Mouse (Mus musculus): Measurements from ENCODE around the gene Mkrn1. TPM values are rescaled to one million over a fixed set of nuclear protein-coding genes. Genes with fewer than 3 reads are reported as not detected.
"Not testable (repeated sequence)": the region's sequence is repeated elsewhere in the genome, so short reads cannot be mapped to it uniquely, and the experiment has no call there.

Gene Mkrn1
- polyA plus RNA-seq, 1 experiment from 2014 or later, result 83.4 TPM

- no peaks in the 10 kb centered on the region for H3K36me3 ChIP-seq
- ATAC-seq (ENCODE audit: extremely low read depth, insufficient number of reproducible peaks, low FRiP score, low TSS enrichment), result no peak
- H3K4me2 ChIP-seq, result no peak overlapping the region
- H3K27me3 ChIP-seq (replicated peaks), result peaks cover 14% of the 10 kb centered on the region
- 65% methylated on average over 4 of the region's 4 CpGs for WGBS
- no peak overlapping the region for H3K9ac ChIP-seq
- no peaks in the 10 kb centered on the region for H3K9me3 ChIP-seq
- peaks cover 8% of the 10 kb centered on the region; the same call in 1 of the 2 replicates for H3K4me1 ChIP-seq
- no peak overlapping the region for H3K4me3 ChIP-seq
- no peak overlapping the region for H3K27ac ChIP-seq (replicated peaks)
These were observed 7.2 kb upstream of the Mkrn1 start for GRCm38 (mm10) chr6:39427276-39428003.

- H3K9me3 ChIP-seq, result no peaks in the 10 kb centered on the region
- H3K27ac ChIP-seq (replicated peaks), result no peak overlapping the region
- WGBS, result 89% methylated on average over 4 of the region's 4 CpGs
- H3K9ac ChIP-seq, result no peak overlapping the region
- peaks cover 22% of the 10 kb centered on the region for H3K27me3 ChIP-seq (replicated peaks)
- H3K36me3 ChIP-seq, result no peaks in the 10 kb centered on the region
- H3K4me3 ChIP-seq, result no peak overlapping the region
- ATAC-seq (ENCODE audit: extremely low read depth, insufficient number of reproducible peaks, low FRiP score, low TSS enrichment), result no peak
- peaks cover 8% of the 10 kb centered on the region; the same call in 1 of the 2 replicates for H3K4me1 ChIP-seq
- no peak overlapping the region for H3K4me2 ChIP-seq
These were observed 6.5 kb upstream of the Mkrn1 start for GRCm38 (mm10) chr6:39426725-39427124.

- Histone ChIP-seq H3K9me3 (no peaks in the 10 kb centered on the region), H3K9ac (no peak overlapping the region), H3K36me3 (no peaks in the 10 kb centered on the region), H3K27me3 (replicated peaks) (peaks cover 33% of the 10 kb centered on the region), H3K27ac (replicated peaks) (no peak overlapping the region), H3K4me2 (no peak overlapping the region), H3K4me1 (peaks cover 11% of the 10 kb centered on the region; the same call in 1 of the 2 replicates), H3K4me3 (no peak overlapping the region)
- no peak for ATAC-seq (ENCODE audit: extremely low read depth, insufficient number of reproducible peaks, low FRiP score, low TSS enrichment)
- WGBS, result 59% methylated on average over 2 of the region's 2 CpGs
These were observed 4.9 kb upstream of the Mkrn1 start for GRCm38 (mm10) chr6:39425181-39425580.

GRCm38 (mm10) chr6:39423686-39424085 lies 3.4 kb upstream of the Mkrn1 start:
- H3K4me2 ChIP-seq, result no peak overlapping the region
- no peak overlapping the region for H3K9ac ChIP-seq
- no peak overlapping the region for H3K27ac ChIP-seq (replicated peaks)
- no peak overlapping the region for H3K4me3 ChIP-seq
- H3K9me3 ChIP-seq, result no peaks in the 10 kb centered on the region
- 79% methylated on average over 7 of the region's 7 CpGs for WGBS
- peaks cover 9% of the 10 kb centered on the region for H3K4me1 ChIP-seq
- no peaks in the 10 kb centered on the region for H3K36me3 ChIP-seq
- ATAC-seq (ENCODE audit: extremely low read depth, insufficient number of reproducible peaks, low FRiP score, low TSS enrichment), result no peak
- peaks cover 35% of the 10 kb centered on the region for H3K27me3 ChIP-seq (replicated peaks)

GRCm38 (mm10) chr6:39423130-39423551 lies 2.9 kb upstream of the Mkrn1 start:
- Histone ChIP-seq H3K4me2 (no peak overlapping the region), H3K27me3 (replicated peaks) (peaks cover 40% of the 10 kb centered on the region), H3K4me3 (no peak overlapping the region), H3K36me3 (no peaks in the 10 kb centered on the region), H3K9ac (no peak overlapping the region), H3K4me1 (peaks cover 10% of the 10 kb centered on the region), H3K27ac (replicated peaks) (no peak overlapping the region), H3K9me3 (no peaks in the 10 kb centered on the region)
- no peak for ATAC-seq (ENCODE audit: extremely low read depth, insufficient number of reproducible peaks, low FRiP score, low TSS enrichment)
- WGBS, result 48% methylated on average over 6 of the region's 6 CpGs

- Histone ChIP-seq H3K9me3 (no peaks in the 10 kb centered on the region), H3K27ac (replicated peaks) (no peak overlapping the region), H3K4me1 (peaks cover 10% of the 10 kb centered on the region), H3K4me3 (peak overlapping the region; percentile 99), H3K27me3 (replicated peaks) (peaks cover 51% of the 10 kb centered on the region), H3K9ac (no peak overlapping the region; the same call in 1 of the 2 replicates), H3K4me2 (peak overlapping the region; percentile 81; the same call in 1 of the 2 replicates), H3K36me3 (no peaks in the 10 kb centered on the region)
- 36% methylated on average over 4 of the region's 4 CpGs for WGBS
- ATAC-seq (ENCODE audit: extremely low read depth, insufficient number of reproducible peaks, low FRiP score, low TSS enrichment), result no peak
These were observed 605 bp upstream of the Mkrn1 start for GRCm38 (mm10) chr6:39420867-39421266.

GRCm38 (mm10) chr6:39419386-39419850 lies 844 bp downstream of the Mkrn1 start:
- Histone ChIP-seq H3K36me3 (no peaks in the 10 kb centered on the region), H3K9me3 (no peaks in the 10 kb centered on the region), H3K9ac (peak overlapping the region; percentile 88), H3K27ac (replicated peaks) (peak overlapping the region; percentile 78; the same call in 1 of the 2 replicates), H3K4me2 (peak overlapping the region; percentile 81), H3K4me1 (peaks cover 10% of the 10 kb centered on the region), H3K4me3 (peak overlapping the region; percentile 99), H3K27me3 (replicated peaks) (peaks cover 51% of the 10 kb centered on the region)
- WGBS, result under 1% methylated on average over 43 of the region's 43 CpGs
- ATAC-seq (ENCODE audit: extremely low read depth, insufficient number of reproducible peaks, low FRiP score, low TSS enrichment), result no peak

GRCm38 (mm10) chr6:39416654-39417053 lies 3.6 kb downstream of the Mkrn1 start:
- H3K27me3 ChIP-seq (replicated peaks), result peaks cover 29% of the 10 kb centered on the region
- peak overlapping the region; percentile 7; the same call in 1 of the 2 replicates for H3K4me3 ChIP-seq
- not testable (repeated sequence) for ATAC-seq (ENCODE audit: extremely low read depth, insufficient number of reproducible peaks, low FRiP score, low TSS enrichment); H3K9ac ChIP-seq; H3K36me3 ChIP-seq; H3K27ac ChIP-seq (replicated peaks); H3K4me1 ChIP-seq; H3K9me3 ChIP-seq
- peak overlapping the region; percentile 29; the same call in 1 of the 2 replicates for H3K4me2 ChIP-seq

- Histone ChIP-seq H3K36me3 (no peaks in the 10 kb centered on the region), H3K4me2 (peak overlapping the region; percentile 7; the same call in 1 of the 2 replicates), H3K27me3 (replicated peaks) (peaks cover 20% of the 10 kb centered on the region), H3K9ac (no peak overlapping the region), H3K4me3 (no peak overlapping the region), H3K4me1 (peaks cover 10% of the 10 kb centered on the region), H3K27ac (replicated peaks) (no peak overlapping the region), H3K9me3 (no peaks in the 10 kb centered on the region)
- ATAC-seq (ENCODE audit: extremely low read depth, insufficient number of reproducible peaks, low FRiP score, low TSS enrichment), result no peak
- WGBS, result 57% methylated on average over 5 of the region's 5 CpGs
These were observed 4.5 kb downstream of the Mkrn1 start for GRCm38 (mm10) chr6:39415762-39416161.

GRCm38 (mm10) chr6:39414106-39414505 lies 6.2 kb downstream of the Mkrn1 start:
- no peak overlapping the region for H3K4me3 ChIP-seq
- H3K27me3 ChIP-seq (replicated peaks), result peaks cover 17% of the 10 kb centered on the region
- no peak overlapping the region for H3K4me2 ChIP-seq
- no peak for ATAC-seq (ENCODE audit: extremely low read depth, insufficient number of reproducible peaks, low FRiP score, low TSS enrichment)
- H3K36me3 ChIP-seq, result peaks cover 6% of the 10 kb centered on the region
- no peak overlapping the region for H3K9ac ChIP-seq
- H3K9me3 ChIP-seq, result no peaks in the 10 kb centered on the region
- WGBS, result 95% methylated on average over 1 of the region's 1 CpGs
- no peak overlapping the region for H3K27ac ChIP-seq (replicated peaks)
- peaks cover 5% of the 10 kb centered on the region for H3K4me1 ChIP-seq

GRCm38 (mm10) chr6:39406480-39406879 lies 13.8 kb downstream of the Mkrn1 start:
- H3K9ac ChIP-seq, result no peak overlapping the region
- no peak for ATAC-seq (ENCODE audit: extremely low read depth, insufficient number of reproducible peaks, low FRiP score, low TSS enrichment)
- H3K4me3 ChIP-seq, result no peak overlapping the region
- 77% methylated on average over 5 of the region's 5 CpGs for WGBS
- H3K27ac ChIP-seq (replicated peaks), result no peak overlapping the region
- no peak overlapping the region for H3K4me2 ChIP-seq
- no peaks in the 10 kb centered on the region for H3K9me3 ChIP-seq
- H3K36me3 ChIP-seq, result peaks cover 42% of the 10 kb centered on the region
- peaks cover 6% of the 10 kb centered on the region for H3K4me1 ChIP-seq
- H3K27me3 ChIP-seq (replicated peaks), result no peaks in the 10 kb centered on the region

- no peak for ATAC-seq (ENCODE audit: extremely low read depth, insufficient number of reproducible peaks, low FRiP score, low TSS enrichment)
- H3K9me3 ChIP-seq, result no peaks in the 10 kb centered on the region
- no peak overlapping the region for H3K27ac ChIP-seq (replicated peaks)
- 93% methylated on average over 2 of the region's 2 CpGs for WGBS
- H3K4me2 ChIP-seq, result no peak overlapping the region
- no peak overlapping the region for H3K9ac ChIP-seq
- H3K27me3 ChIP-seq (replicated peaks), result no peaks in the 10 kb centered on the region
- H3K36me3 ChIP-seq, result peaks cover 60% of the 10 kb centered on the region
- peaks cover 6% of the 10 kb centered on the region for H3K4me1 ChIP-seq
- H3K4me3 ChIP-seq, result no peak overlapping the region
These were observed 17.1 kb downstream of the Mkrn1 start for GRCm38 (mm10) chr6:39403136-39403535.

Measured in heart, embryonic 13.5 days (tissue).